Mouse (Mus musculus) ES-E14 (cell line): ENCODE results near the gene Zfp217.

Source experiments
- CHD2 ChIP-seq: IDR thresholded peaks from 2 replicates; pipeline ENCODE4 v1.6.1; 2014; ENCODE audit warnings: mild to moderate bottlenecking, low read depth, low read length, inconsistent platforms
- HCFC1 ChIP-seq: IDR thresholded peaks from 2 replicates; pipeline ENCODE4 v1.6.1; 2012; ENCODE audit warnings: low read length, inconsistent platforms, borderline replicate concordance; ENCODE audit not compliant: insufficient read depth
- MAFK ChIP-seq: IDR thresholded peaks from 2 replicates; pipeline ENCODE4 v1.6.1; 2014; ENCODE audit warnings: mild to moderate bottlenecking, low read depth, low read length, inconsistent platforms; ENCODE audit not compliant: insufficient read depth
- ZC3H11A ChIP-seq: IDR thresholded peaks from 2 replicates; pipeline ENCODE4 v1.6.1; 2012; ENCODE audit warnings: low read depth, mild to moderate bottlenecking, inconsistent platforms, low read length, borderline replicate concordance
- ZNF384 ChIP-seq: IDR thresholded peaks from 2 replicates; pipeline ENCODE4 v1.6.1; 2012; ENCODE audit warnings: low read depth, low read length, inconsistent platforms

- TF ChIP-seq MAFK (no peak), ZC3H11A (no peak), ZNF384 (no peak), CHD2 (no peak), HCFC1 (no peak)
Observed at GRCm38 (mm10) chr2:170147170-170147569, 733 bp downstream of the Zfp217 start.
